Mouse (Mus musculus) hindbrain, embryonic 10.5 days (tissue): ENCODE results near the gene Nox4. TPM values are rescaled to one million over a fixed set of nuclear protein-coding genes. Genes with fewer than 3 reads are reported as not detected.
"Not testable (repeated sequence)": the region's sequence is repeated elsewhere in the genome, so short reads cannot be mapped to it uniquely, and the experiment has no call there.

Experiments
- DNase-seq: peaks from one replicate; pipeline ENCODE4 v3.0.0-alpha.2; 2017; ENCODE audit warnings: low spot score
- H3K27ac ChIP-seq: fragments of 300-500 bp; sonication (generic); 2 replicates; pipeline ENCODE4 v1.5.1; 2016; ENCODE audit warnings: mild to moderate bottlenecking, moderate library complexity
- H3K27me3 ChIP-seq: fragments of 300-500 bp; sonication (generic); 2 replicates; pipeline ENCODE4 v1.6.1; 2016; ENCODE audit warnings: mild to moderate bottlenecking; ENCODE audit not compliant: poor library complexity, insufficient read depth, severe bottlenecking
- H3K36me3 ChIP-seq: fragments of 300-500 bp; sonication (generic); 2 replicates; pipeline ENCODE4 v1.6.1; 2016; ENCODE audit warnings: mild to moderate bottlenecking, moderate library complexity
- H3K4me1 ChIP-seq: fragments of 300-500 bp; sonication (generic); replicated peaks from 2 replicates; pipeline ENCODE4 v1.6.1; 2016; ENCODE audit warnings: mild to moderate bottlenecking
- H3K4me3 ChIP-seq: fragments of 300-500 bp; sonication (generic); 2 replicates; pipeline ENCODE4 v1.5.1; 2016; ENCODE audit warnings: mild to moderate bottlenecking, moderate library complexity
- H3K9me3 ChIP-seq: fragments of 300-500 bp; sonication (generic); 2 replicates; pipeline ENCODE4 v1.6.1; 2016; ENCODE audit warnings: mild to moderate bottlenecking, moderate library complexity
- WGBS: fragments of 180-500 bp; shearing (Covaris S2); methylation state at CpG from one replicate; pipeline ENCODE4 v1.1.7; 2016; 5-methylcytosine and 5-hydroxymethylcytosine counted together
- polyA plus RNA-seq: library from polyadenylated mRNA; unstranded; fragments of >200 nt; fragmentation: Nextera tagmentation; extraction: Ambion mirVana; gene quantifications from 2 replicates; pipeline ENCODE4 v1.2.1, GENCODE M21; 2016

The Nox4 gene
- polyA plus RNA-seq, 1 experiment from 2014 or later = 3.9 TPM

DNA sequence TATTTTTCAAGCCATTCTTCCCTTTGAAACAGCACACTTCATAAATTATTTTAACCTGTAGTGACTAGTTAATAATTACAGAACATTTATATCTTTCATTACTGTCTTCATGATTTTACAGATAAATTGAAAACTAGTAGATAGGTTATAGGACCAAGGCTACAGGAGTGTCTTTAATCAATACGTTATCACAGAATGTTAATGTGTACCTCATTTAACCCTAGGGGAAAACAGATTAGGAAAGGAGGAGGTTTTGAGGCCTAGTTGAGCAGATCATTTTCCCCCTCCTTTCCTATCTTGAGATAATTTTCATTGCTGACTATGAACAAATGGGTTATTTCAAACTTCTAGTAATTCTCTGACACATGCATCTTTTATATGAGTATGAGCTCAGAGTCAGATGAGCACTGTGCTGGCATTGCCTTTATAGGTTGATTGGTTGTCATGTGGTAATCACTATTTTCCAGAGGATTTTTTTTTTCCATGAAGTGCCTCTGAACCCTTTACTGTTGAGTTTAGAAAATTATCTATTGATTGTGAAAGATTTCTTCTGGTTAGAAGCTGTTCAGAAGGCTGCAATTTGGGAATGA lies 57.9 kb downstream of the Nox4 start:
- DNase-seq = no peak
- H3K9me3 ChIP-seq = no peaks in the 10 kb centered on the region
- no peak overlapping the region for H3K27ac ChIP-seq
- 94% methylated on average over 1 of the region's 1 CpGs for WGBS
- H3K4me1 ChIP-seq = no peaks in the 10 kb centered on the region
- H3K27me3 ChIP-seq = no peaks in the 10 kb centered on the region
- H3K36me3 ChIP-seq = no peaks in the 10 kb centered on the region
- H3K4me3 ChIP-seq = no peak overlapping the region

DNA sequence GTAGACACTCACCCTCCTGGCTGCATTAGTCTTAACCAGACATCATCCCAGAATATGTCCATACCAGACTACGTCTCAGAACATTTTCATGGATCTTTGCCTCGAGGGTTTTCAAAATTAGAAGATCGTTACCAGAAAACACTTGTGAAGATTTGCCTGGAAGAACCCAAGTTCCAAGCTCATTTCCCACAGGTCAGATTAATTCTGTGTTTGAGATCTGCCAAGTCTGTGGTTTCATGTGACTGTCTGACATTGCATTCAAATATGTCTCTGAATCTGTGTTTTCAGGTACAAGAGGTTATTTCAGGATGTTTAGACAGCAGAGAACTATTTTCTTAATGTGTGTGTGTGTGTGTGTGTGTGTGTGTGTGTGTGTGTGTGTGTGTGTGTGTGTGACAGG lies 75.7 kb downstream of the Nox4 start:
- DNase-seq = no peak
- H3K27ac ChIP-seq = no peak overlapping the region
- no peaks in the 10 kb centered on the region for H3K4me1 ChIP-seq
- 89% methylated on average over 3 of the region's 3 CpGs for WGBS
- no peaks in the 10 kb centered on the region for H3K36me3 ChIP-seq
- no peak overlapping the region for H3K4me3 ChIP-seq
- no peaks in the 10 kb centered on the region for H3K9me3 ChIP-seq
- no peaks in the 10 kb centered on the region for H3K27me3 ChIP-seq

DNA sequence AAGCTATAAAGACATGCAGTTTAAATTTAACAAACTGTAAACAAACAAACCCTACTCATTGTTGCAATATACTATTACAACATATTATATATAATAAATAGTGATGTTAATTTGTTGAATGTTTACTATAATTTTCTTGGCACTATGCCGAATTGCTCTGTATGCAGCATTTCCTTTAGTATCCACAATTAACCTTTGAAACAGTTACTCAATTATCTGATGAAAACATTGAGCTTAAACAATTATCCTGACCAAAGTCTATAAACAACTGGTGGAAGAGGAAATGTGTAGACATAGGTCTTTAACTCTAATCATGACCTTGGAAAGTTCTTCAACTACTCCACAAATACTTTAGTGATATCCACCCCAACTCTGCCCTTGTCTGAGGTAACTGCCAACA lies 76.2 kb downstream of the Nox4 start:
- WGBS = 88% methylated on average over 1 of the region's 1 CpGs
- Histone ChIP-seq H3K27me3 (no peaks in the 10 kb centered on the region), H3K27ac (no peak overlapping the region), H3K4me1 (no peaks in the 10 kb centered on the region), H3K9me3 (no peaks in the 10 kb centered on the region), H3K4me3 (no peak overlapping the region), H3K36me3 (no peaks in the 10 kb centered on the region)
- no peak for DNase-seq

DNA sequence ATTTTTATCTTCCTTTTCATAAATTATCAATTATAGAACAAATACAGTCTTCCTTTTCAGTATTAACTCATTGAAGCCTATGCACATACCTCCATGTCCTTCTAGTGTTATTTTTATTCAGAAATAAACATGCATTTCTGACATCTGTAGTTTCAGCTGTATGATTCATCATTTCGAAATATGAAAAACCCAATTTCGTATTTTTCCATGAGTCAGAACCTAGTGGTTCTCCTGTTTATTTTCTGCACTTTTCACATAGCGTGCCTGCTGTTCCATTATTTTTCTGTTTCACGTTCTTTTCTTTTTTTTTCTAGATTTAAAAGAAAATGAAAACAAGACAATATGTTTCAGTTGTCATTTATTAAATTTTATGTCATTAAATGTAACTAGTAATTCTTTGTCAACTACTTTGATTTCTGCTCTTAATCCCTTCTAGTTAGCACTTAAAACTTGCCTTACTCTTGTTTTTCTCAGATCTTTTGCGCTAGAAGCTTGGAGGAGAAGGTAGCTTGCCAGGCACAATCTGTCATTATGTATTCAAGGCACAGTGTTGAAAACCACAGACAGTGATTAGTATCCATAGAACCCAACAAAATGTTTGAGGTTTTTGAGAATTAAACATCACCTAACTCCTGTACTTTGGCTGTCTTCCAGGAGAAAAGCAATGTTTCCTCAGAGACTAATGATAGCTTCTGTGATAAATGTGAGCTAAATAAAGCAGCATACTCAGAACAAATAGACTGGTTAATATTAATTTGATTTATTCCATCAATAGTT lies 85.1 kb downstream of the Nox4 start:
- H3K27me3 ChIP-seq = no peaks in the 10 kb centered on the region
- no peak for DNase-seq
- H3K9me3 ChIP-seq = no peaks in the 10 kb centered on the region
- whole genome bisulfite sequencing = 90% methylated on average over 5 of the region's 5 CpGs
- no peak overlapping the region for H3K4me3 ChIP-seq
- no peak overlapping the region for H3K27ac ChIP-seq
- H3K36me3 ChIP-seq = no peaks in the 10 kb centered on the region
- H3K4me1 ChIP-seq = no peaks in the 10 kb centered on the region

DNA sequence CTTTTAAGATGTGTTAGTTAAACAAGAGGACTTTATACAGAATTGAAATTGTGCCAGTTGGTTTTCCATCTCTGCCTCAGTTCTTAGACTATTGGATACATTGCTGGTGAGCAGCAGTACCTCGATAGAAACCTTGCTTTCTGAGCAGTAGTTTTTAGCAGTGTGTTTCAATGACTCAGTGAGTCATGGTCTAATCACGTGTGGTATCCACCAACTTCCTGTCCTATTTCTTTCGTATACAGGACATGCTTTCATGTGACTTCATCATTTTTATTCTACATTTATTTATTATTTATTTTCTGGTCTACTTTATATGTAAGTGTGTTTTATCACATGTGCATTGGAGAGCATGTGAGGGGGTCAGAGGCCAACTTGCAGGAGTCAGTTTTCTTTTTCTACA lies 99.7 kb downstream of the Nox4 start:
- Histone ChIP-seq H3K36me3 (no peaks in the 10 kb centered on the region), H3K27me3 (no peaks in the 10 kb centered on the region), H3K9me3 (no peaks in the 10 kb centered on the region), H3K27ac (no peak overlapping the region), H3K4me1 (no peaks in the 10 kb centered on the region), H3K4me3 (no peak overlapping the region)
- DNase-seq = no peak
- 89% methylated on average over 3 of the region's 3 CpGs for WGBS

DNA sequence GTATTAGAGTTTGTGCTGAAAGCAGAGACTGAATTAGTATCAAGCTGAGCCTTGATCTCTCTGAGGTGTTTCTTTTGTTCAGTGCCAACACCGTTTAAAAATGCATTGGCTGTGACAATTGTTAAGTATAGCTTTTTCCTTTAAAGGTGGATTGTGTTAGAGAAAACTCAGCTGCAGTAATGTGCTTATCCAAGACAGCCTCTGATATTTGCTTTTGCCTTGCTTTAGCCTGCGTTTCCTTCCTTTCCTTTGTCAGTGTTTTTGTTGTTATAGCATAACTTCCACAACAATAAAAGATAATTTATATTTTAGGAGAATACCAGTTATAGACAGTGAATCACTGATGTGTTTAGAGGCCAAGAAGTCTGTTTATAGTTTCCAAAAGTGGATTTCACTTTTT lies 106.9 kb downstream of the Nox4 start:
- no peaks in the 10 kb centered on the region for H3K27me3 ChIP-seq
- WGBS = 47% methylated on average over 2 of the region's 2 CpGs

DNA sequence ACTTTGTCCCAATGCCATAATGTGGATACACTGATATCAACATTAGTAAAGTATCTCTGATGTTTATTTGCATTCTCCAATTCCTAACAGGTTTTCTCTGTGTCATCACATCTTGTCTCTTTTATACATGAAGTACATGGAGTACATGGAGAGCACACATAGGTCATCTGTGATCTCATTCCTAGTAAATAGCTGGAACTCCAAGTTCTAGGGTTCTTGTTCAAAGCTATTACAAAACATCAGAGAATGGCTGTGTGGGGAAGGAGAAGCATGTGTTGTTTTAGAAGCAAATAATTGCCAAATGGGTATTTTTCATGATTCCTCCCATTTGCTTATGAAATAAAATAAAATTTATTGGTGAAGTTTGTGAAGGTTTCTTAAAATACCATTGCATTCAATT lies 121.9 kb downstream of the Nox4 start:
- H3K9me3 ChIP-seq = no peaks in the 10 kb centered on the region
- H3K27me3 ChIP-seq = no peaks in the 10 kb centered on the region
- no peaks in the 10 kb centered on the region for H3K36me3 ChIP-seq
- DNase-seq = no peak
- no peak overlapping the region for H3K27ac ChIP-seq
- no peaks in the 10 kb centered on the region for H3K4me1 ChIP-seq
- H3K4me3 ChIP-seq = no peak overlapping the region

More for the DNA sequence above, 106.9 kb downstream of the Nox4 start:
- Histone ChIP-seq H3K36me3 (no peaks in the 10 kb centered on the region), H3K27ac (no peak overlapping the region), H3K4me1 (no peaks in the 10 kb centered on the region), H3K9me3 (no peaks in the 10 kb centered on the region), H3K4me3 (no peak overlapping the region)
- DNase-seq = no peak

DNA sequence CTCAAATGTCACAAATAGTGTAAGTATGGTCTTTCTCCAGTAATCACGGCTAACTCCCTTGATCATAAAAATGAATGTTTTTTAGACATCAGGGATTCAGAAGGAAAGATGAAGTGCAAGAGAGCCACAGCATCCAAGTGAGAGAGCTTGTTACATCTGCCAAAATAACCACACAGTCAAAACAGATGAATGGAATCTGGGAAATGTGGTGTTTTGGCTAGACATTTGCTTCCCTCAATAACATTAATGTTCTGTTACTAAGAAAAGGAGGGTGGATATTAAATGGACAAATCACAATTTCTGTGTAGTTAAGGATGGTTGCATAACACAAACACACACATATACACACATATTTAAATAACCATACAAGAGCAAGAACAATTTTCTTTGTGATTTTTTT lies 123.2 kb downstream of the Nox4 start:
- WGBS = 88% methylated on average over 1 of the region's 1 CpGs
- H3K36me3 ChIP-seq = no peaks in the 10 kb centered on the region
- H3K4me1 ChIP-seq = no peaks in the 10 kb centered on the region
- no peaks in the 10 kb centered on the region for H3K27me3 ChIP-seq
- DNase-seq = no peak
- no peak overlapping the region for H3K4me3 ChIP-seq
- H3K27ac ChIP-seq = no peak overlapping the region
- H3K9me3 ChIP-seq = no peaks in the 10 kb centered on the region

DNA sequence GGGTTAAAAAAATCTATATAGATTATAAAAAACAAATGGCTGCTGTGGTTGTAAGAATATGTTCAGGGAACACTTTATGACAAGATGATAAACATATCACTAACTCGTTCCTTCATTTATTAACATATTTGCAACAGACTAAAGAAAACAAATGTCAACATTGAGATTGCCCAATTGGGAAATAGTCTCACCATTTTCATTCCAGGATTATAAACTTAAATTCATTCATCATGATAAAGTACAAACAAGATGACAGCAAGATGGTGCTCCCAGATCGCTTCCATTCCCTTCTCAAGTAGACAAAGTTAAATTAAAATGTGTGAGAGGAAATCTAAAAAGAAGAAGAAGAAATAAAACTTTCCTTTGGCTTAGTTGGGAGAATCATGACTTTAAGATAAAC lies 124.9 kb downstream of the Nox4 start:
- Histone ChIP-seq H3K27me3 (no peaks in the 10 kb centered on the region), H3K27ac (no peak overlapping the region), H3K9me3 (no peaks in the 10 kb centered on the region), H3K4me3 (no peak overlapping the region), H3K36me3 (no peaks in the 10 kb centered on the region), H3K4me1 (no peaks in the 10 kb centered on the region)
- DNase-seq = no peak
- WGBS = 88% methylated on average over 2 of the region's 2 CpGs

DNA sequence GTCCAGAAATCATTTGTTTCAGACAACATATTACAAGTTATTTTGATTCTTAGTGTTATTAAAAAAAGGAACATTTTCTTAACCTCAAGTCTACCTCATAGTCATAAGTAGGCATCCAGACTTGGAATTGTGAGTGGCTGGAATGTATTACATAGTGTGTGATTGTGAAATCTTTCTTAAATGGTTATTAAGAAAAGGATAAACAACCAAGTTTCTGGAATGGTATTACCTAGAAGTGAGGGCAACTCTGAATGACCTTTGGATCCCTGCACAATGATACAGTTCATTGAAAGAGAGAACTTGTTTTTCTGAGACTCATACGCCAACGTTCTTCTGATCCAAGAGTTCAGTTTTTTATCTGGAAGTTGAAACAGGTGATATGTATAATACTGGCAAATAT lies 125.4 kb downstream of the Nox4 start:
- WGBS = 90% methylated on average over 2 of the region's 2 CpGs

DNA sequence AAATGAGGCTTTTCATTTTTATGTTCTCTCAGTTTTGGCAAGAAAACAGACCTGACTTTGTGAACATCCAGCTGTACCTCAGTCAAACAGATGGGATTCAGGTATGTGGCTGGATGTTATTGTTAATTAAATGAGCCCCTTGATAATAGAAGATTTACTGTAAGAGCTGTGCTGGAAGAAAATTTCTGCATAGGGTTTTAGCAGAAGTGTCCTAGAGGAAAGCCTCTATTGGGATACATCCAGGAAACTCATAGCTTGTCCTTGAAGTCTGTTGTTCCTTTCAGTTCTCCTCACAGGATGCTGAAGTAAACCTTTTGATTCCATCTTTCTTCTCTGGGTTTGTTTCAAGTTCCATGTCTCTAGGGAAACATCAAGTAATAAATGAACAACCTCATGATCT lies 128.4 kb downstream of the Nox4 start:
- H3K36me3 ChIP-seq = no peaks in the 10 kb centered on the region
- H3K27me3 ChIP-seq = no peaks in the 10 kb centered on the region
- no peak for DNase-seq
- H3K27ac ChIP-seq = no peak overlapping the region
- no peaks in the 10 kb centered on the region for H3K4me1 ChIP-seq
- H3K9me3 ChIP-seq = no peaks in the 10 kb centered on the region
- no peak overlapping the region for H3K4me3 ChIP-seq

More for the DNA sequence above, 125.4 kb downstream of the Nox4 start:
- Histone ChIP-seq H3K27ac (no peak overlapping the region), H3K9me3 (no peaks in the 10 kb centered on the region), H3K4me3 (no peak overlapping the region), H3K36me3 (no peaks in the 10 kb centered on the region), H3K27me3 (no peaks in the 10 kb centered on the region), H3K4me1 (no peaks in the 10 kb centered on the region)
- no peak for DNase-seq

DNA sequence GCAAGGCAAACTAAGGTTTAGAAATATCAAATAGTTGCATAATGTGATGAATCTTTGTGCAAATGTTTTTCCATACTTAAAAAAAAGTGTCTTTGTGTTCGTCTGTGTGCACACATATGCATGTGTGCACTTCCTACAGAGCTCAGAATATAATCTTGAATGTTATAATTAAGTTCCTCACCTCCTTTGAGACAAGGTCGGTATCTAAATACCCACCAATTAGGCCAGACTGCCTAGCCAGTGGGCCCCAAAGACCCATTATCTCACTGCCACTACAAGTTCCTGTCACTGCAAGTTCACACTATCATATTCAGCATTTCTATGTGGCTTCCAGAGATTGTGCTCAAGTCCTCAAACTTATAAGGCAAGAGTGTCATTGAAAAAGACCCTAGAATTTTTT lies 129.0 kb downstream of the Nox4 start:
- 74% methylated on average over 2 of the region's 2 CpGs for WGBS
- Histone ChIP-seq H3K27me3 (no peaks in the 10 kb centered on the region), H3K4me3 (no peak overlapping the region), H3K4me1 (no peaks in the 10 kb centered on the region), H3K9me3 (no peaks in the 10 kb centered on the region), H3K36me3 (no peaks in the 10 kb centered on the region), H3K27ac (no peak overlapping the region)
- no peak for DNase-seq

DNA sequence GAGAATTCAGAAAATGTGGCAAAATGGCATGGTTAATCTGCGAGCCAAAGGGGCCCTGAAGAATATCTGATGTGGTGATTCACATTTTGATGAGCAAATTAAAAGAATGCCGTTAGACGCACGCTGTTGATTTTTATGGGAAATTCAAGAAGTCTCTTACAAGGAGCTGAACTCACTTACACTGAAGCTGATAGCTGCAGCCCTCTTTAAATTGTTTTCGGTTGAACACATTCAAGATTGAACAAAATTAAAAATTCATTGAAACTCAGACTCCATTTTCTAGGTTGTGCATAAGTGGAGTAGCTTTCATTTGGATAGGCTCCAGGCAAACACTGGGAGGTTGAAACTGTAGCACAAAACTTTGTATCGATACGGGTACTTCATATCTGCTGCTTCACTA lies 151.1 kb downstream of the Nox4 start:
- no peak for DNase-seq
- no peaks in the 10 kb centered on the region for H3K27me3 ChIP-seq
- WGBS = 93% methylated on average over 7 of the region's 7 CpGs
- H3K27ac ChIP-seq = no peak overlapping the region
- no peaks in the 10 kb centered on the region for H3K36me3 ChIP-seq
- no peaks in the 10 kb centered on the region for H3K4me1 ChIP-seq
- H3K9me3 ChIP-seq = no peaks in the 10 kb centered on the region
- no peak overlapping the region for H3K4me3 ChIP-seq

DNA sequence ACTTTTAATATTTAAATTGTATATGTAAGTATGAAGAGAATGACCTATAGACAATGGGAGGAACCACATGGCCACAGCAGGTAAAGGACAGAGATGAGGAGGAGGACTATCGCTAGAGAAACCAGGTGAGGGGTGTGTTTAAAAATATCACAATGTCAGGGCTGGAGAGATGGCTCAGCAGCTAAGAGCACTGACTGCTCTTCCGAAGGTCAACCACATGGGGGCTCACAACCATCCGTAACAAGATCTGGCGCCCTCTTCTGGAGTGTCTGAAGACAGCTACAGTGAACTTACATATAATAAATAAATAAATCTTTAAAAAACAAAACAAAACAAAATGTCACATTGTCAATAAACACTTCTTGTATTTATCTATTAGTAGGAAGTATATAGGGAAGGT lies 165.5 kb downstream of the Nox4 start:
- H3K9me3 ChIP-seq, H3K4me1 ChIP-seq, H3K27me3 ChIP-seq, H3K27ac ChIP-seq, H3K36me3 ChIP-seq, DNase-seq, H3K4me3 ChIP-seq: not testable (repeated sequence)
- WGBS = 11% methylated on average over 4 of the region's 4 CpGs
